In the genomic region with DNA sequence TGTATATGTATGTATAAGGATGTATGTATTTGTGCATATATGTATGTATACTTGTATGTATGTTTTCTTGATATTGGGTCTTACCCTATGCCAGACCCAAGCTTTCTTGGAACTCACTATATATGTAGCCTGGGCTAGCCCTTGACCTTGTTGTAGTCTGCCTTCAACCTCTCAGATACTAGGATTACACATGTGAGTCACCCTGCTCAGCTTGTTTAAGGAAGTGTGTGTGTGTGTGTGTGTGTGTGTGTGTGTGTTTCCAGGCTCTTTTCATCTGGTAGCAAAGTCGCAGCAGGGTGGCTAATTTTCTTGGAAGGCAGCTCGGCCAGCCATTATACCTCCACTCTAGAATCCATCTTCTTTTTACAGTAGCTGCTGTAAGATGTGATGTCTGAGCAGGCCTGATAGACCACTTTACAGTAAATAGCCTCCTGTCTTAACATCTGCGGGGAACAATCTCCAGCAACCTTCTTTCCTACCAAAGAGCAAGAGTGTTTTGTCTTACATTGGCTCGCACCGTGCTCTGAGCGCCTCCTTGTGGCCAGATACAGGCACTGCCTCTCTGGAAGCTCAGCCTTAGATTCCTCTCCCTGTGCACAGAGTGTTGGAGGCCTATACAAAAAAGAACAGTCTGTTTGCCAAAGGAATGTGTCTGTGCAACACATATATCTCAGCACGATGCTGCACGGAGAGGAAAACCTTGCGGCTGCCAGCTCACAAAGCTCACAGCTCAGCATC, we compare ENCODE assay signal across 8 mouse cellular contexts. TPM values are rescaled to one million over a fixed set of nuclear protein-coding genes. Genes with fewer than 3 reads are reported as not detected.
DNase-seq lines count a peak whose midpoint lies in the region; ATAC-seq and TF ChIP-seq lines count a peak whose summit lies in the region.

No protein-coding gene starts in this region.

- peaks cover 14% of the 10 kb centered on the region for H3K4me1 ChIP-seq in embryonic facial prominence, embryonic 13.5 days
- no peaks in the 10 kb centered on the region for H3K4me1 ChIP-seq in heart, embryonic 11.5 days (ENCODE audit: control insufficient read depth, insufficient read depth, low read length)
- H3K4me1 ChIP-seq in kidney, postnatal 0 days (replicated peaks; ENCODE audit: insufficient read depth, low read length) = no peaks in the 10 kb centered on the region
- H3K4me1 ChIP-seq in stomach, embryonic 14.5 days (ENCODE audit: control insufficient read depth, insufficient read depth, low read length) = no peaks in the 10 kb centered on the region

- H3K36me3 ChIP-seq in embryonic facial prominence, embryonic 13.5 days = no peaks in the 10 kb centered on the region
- no peaks in the 10 kb centered on the region for H3K36me3 ChIP-seq in heart, embryonic 11.5 days (ENCODE audit: control insufficient read depth, insufficient read depth, low read length)
- H3K36me3 ChIP-seq in kidney, postnatal 0 days (ENCODE audit: insufficient read depth, low read length) = no peaks in the 10 kb centered on the region
- H3K36me3 ChIP-seq in stomach, embryonic 14.5 days (ENCODE audit: control insufficient read depth, insufficient read depth, low read length) = no peaks in the 10 kb centered on the region

- H3K9ac ChIP-seq in embryonic facial prominence, embryonic 13.5 days = 0 out of 2 replicates have a peak overlapping the region, but pooled peaks have one; percentile 37
- no peak overlapping the region for H3K9ac ChIP-seq in heart, embryonic 11.5 days (ENCODE audit: low read depth, low read length)
- H3K9ac ChIP-seq in kidney, postnatal 0 days (ENCODE audit: low read depth, low read length) = no peak overlapping the region
- H3K9ac ChIP-seq in stomach, embryonic 14.5 days (replicated peaks; ENCODE audit: low read depth, low read length) = no peak overlapping the region

- TF ChIP-seq CTCF in kidney, postnatal 0 days (IDR thresholded peaks at IDR 0.05; ENCODE audit: low read depth) = peak; percentile 99

- H3K27me3 ChIP-seq in embryonic facial prominence, embryonic 13.5 days = no peaks in the 10 kb centered on the region
- no peaks in the 10 kb centered on the region for H3K27me3 ChIP-seq in heart, embryonic 11.5 days (ENCODE audit: control insufficient read depth, insufficient read depth, low read length)
- no peaks in the 10 kb centered on the region for H3K27me3 ChIP-seq in kidney, postnatal 0 days (ENCODE audit: insufficient read depth, low read length)
- H3K27me3 ChIP-seq in stomach, embryonic 14.5 days (ENCODE audit: control insufficient read depth, insufficient read depth, low read length) = no peaks in the 10 kb centered on the region

- no peak overlapping the region for H3K4me2 ChIP-seq in embryonic facial prominence, embryonic 13.5 days
- H3K4me2 ChIP-seq in heart, embryonic 11.5 days = no peak overlapping the region
- H3K4me2 ChIP-seq in kidney, postnatal 0 days (ENCODE audit: low read length) = no peak overlapping the region
- no peak overlapping the region for H3K4me2 ChIP-seq in stomach, embryonic 14.5 days (replicated peaks; ENCODE audit: low read depth, low read length)

- no peak overlapping the region for H3K4me3 ChIP-seq in embryonic facial prominence, embryonic 13.5 days
- no peak overlapping the region for H3K4me3 ChIP-seq in heart, embryonic 11.5 days (ENCODE audit: low read depth, low read length)
- no peak overlapping the region for H3K4me3 ChIP-seq in kidney, postnatal 0 days (replicated peaks; ENCODE audit: low read depth, low read length)
- no peak overlapping the region for H3K4me3 ChIP-seq in stomach, embryonic 14.5 days (ENCODE audit: low read depth, low read length)

- 0 out of 2 replicates have a peak overlapping the region, but pooled peaks have one; percentile 39 for H3K27ac ChIP-seq in embryonic facial prominence, embryonic 13.5 days
- H3K27ac ChIP-seq in heart, embryonic 11.5 days (ENCODE audit: low read depth, low read length) = no peak overlapping the region
- H3K27ac ChIP-seq in kidney, postnatal 0 days = no peak overlapping the region
- H3K27ac ChIP-seq in stomach, embryonic 14.5 days (ENCODE audit: low read length) = no peak overlapping the region

- no peak for ATAC-seq in embryonic facial prominence, embryonic 13.5 days (ENCODE audit: insufficient number of reproducible peaks, insufficient read depth, low FRiP score, low TSS enrichment, low read depth)
- 0 out of 2 replicates have a peak, but pooled peaks have one; percentile 18 for ATAC-seq in heart, embryonic 11.5 days (replicated peaks; ENCODE audit: insufficient number of reproducible peaks, low FRiP score, low TSS enrichment)
- 0 out of 2 replicates have a peak, but pooled peaks have one; percentile 36 for ATAC-seq in kidney, postnatal 0 days (replicated peaks; ENCODE audit: low FRiP score, low read depth)
- 0 out of 2 replicates have a peak, but pooled peaks have one; percentile 29 for ATAC-seq in stomach, embryonic 14.5 days (ENCODE audit: insufficient number of reproducible peaks, insufficient read depth, low FRiP score, low read depth)

- peak; percentile 82 for DNase-seq in B cell, adult 2 months
- peak; percentile 36 to 57 for DNase-seq in adrenal gland, postnatal 4 days (ENCODE audit: low spot score in 2 of 2)
- DNase-seq in kidney, postnatal 0 days (ENCODE audit: low spot score) = peak; percentile 92
- DNase-seq in liver = peak; percentile 76
- peak; percentile 59 to 70 for DNase-seq in natural killer cell, adult 2 months (ENCODE audit: low spot score in 2 of 2)

- H3K9me3 ChIP-seq in embryonic facial prominence, embryonic 13.5 days = no peaks in the 10 kb centered on the region
- no peaks in the 10 kb centered on the region for H3K9me3 ChIP-seq in heart, embryonic 11.5 days (replicated peaks; ENCODE audit: control insufficient read depth, low read length)
- no peaks in the 10 kb centered on the region for H3K9me3 ChIP-seq in kidney, postnatal 0 days (replicated peaks; ENCODE audit: low read length)
- H3K9me3 ChIP-seq in stomach, embryonic 14.5 days (ENCODE audit: control insufficient read depth, low read depth, low read length) = no peaks in the 10 kb centered on the region

- 21% methylated on average over 9 of the region's 9 CpGs for WGBS in embryonic facial prominence, embryonic 13.5 days
- 27% methylated on average over 9 of the region's 9 CpGs for WGBS in heart, embryonic 11.5 days (ENCODE audit: insufficient replicate concordance)
- WGBS in kidney, postnatal 0 days = 25% methylated on average over 9 of the region's 9 CpGs
- WGBS in stomach, embryonic 14.5 days = 22% methylated on average over 9 of the region's 9 CpGs

RNA-seq across cellular contexts. Expression of a gene that starts 29.4 kb away (rescaled TPM):
- total RNA-seq in adrenal gland, postnatal 4 days (2021) = 1 to 10 TPM; 6.5 to 6.7 TPM
- polyA plus RNA-seq in embryonic facial prominence, embryonic 13.5 days (2015; fragmentation: Nextera tagmentation; extraction: Ambion mirVana) = 6.6 and 7.8 TPM in 2 replicates
- polyA plus RNA-seq in heart, embryonic 11.5 days (2014; fragmentation: Nextera tagmentation; extraction: Ambion mirVana) = 15.2 and 15.7 TPM in 2 replicates
- 7.5 TPM in 2 replicates for polyA plus RNA-seq in kidney, postnatal 0 days (2015; fragmentation: Nextera tagmentation; extraction: Ambion mirVana)
- 3.4 and 3.7 TPM in 2 replicates for polyA plus RNA-seq in stomach, embryonic 14.5 days (2014; fragmentation: Nextera tagmentation; extraction: Ambion mirVana)
